Mouse (Mus musculus) layer of hippocampus, adult 9-11 months (tissue): ENCODE data around the gene Ap1m1.

Source experiments
- DNase-seq: peaks from one replicate; pipeline ENCODE4 v3.0.0; 2022

The Ap1m1 gene

DNA sequence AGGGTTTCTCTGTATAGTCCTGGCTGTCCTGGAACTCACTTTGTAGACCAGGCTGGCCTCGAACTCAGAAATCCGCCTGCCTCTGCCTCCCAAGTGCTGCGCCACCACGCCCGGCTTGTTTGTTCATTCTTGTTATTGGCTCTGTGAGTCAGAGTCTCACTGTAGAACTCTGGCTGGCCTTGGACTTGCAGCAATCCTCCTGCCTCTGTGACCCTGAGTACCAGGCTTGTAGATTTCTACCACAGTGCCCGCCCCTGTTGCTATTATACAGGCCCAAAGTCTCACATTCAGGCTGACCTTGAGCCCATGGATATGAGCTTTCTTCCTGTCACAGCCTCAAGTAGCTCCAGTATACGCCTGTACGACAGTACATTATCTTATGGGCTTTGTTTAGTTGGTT, 56.7 kb downstream of the Ap1m1 start:
- no peak for DNase-seq

- no peak for DNase-seq
Observed at GRCm38 (mm10) chr8:72298928-72299327, 59.1 kb downstream of the Ap1m1 start.

- no peak for DNase-seq
Observed at GRCm38 (mm10) chr8:72300654-72301400, 61.0 kb downstream of the Ap1m1 start.

- no peak for DNase-seq
Observed at GRCm38 (mm10) chr8:72301497-72301896, 61.7 kb downstream of the Ap1m1 start.

GRCm38 (mm10) chr8:72302986-72303612, 63.3 kb downstream of the Ap1m1 start:
- DNase-seq: no peak

DNA sequence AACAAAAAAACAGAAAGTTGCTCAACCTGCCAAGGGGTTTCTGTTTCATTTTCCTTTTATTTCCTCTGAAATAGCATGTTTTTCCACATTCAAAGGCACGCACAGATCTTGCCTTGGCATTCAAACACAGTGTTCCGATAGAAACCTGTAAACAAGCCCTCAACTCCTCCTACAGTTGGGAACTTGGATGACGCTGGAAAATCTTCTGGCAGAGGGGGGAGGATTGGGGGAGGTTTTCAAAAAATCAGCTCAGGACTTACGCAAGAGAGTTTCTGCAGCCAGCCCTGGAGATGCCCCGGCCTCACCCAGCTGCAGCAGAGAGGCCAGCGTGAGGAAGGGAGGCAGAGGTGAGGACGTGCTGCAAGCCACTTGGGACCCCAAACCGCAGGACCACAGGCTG, 63.8 kb downstream of the Ap1m1 start:
- no peak for DNase-seq

- DNase-seq: no peak
Observed at GRCm38 (mm10) chr8:72305210-72305905, 65.5 kb downstream of the Ap1m1 start, which contains the start of gene Gm10282. Gene Gm10282 (minus strand): TSS chr8:72305260.

DNA sequence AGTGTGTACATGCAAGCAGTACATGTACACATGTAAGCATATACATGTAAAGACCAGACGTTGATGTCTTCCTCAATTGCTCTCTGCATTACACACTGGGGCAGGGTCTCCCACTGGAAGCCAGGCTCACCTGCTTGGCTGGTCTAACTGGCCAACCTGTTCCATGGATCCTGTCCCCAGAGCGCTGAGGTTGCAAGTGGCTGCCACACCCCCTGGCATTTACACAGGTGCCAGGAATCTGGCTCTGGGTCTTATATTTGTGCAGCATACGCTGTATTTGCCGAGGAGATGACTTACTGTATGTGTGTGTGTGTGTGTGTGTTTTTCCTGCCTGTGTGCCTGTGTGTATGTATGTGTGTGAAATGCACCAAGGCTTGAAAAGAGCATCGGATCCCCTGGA, 67.1 kb downstream of the Ap1m1 start:
- DNase-seq: no peak
